Mouse (Mus musculus) forebrain, embryonic 11.5 days (tissue): ENCODE measurements around the gene Gramd4. TPM values are rescaled to one million over a fixed set of nuclear protein-coding genes. Genes with fewer than 3 reads are reported as not detected.

Source experiments
- ATAC-seq: fragments of 200-750 bp; cut with Nextera tagmentation; replicated peaks from 2 replicates; pipeline ENCODE4 v1.8.0; 2017; ENCODE audit warnings: moderate TSS enrichment; ENCODE audit not compliant: low FRiP score
- DNase-seq: peaks from one replicate; pipeline ENCODE4 v3.0.0-alpha.2; 2017; ENCODE audit warnings: low spot score
- H3K27ac ChIP-seq: fragments of 300-500 bp; sonication (generic); 2 replicates; pipeline ENCODE4 v1.5.1; 2014; ENCODE audit warnings: low read depth, low read length
- H3K27me3 ChIP-seq: fragments of 300-500 bp; sonication (generic); 2 replicates; pipeline ENCODE4 v1.6.1; 2014; ENCODE audit warnings: mild to moderate bottlenecking, low read length, mixed read lengths; ENCODE audit not compliant: control insufficient read depth, insufficient read depth
- H3K36me3 ChIP-seq: fragments of 300-500 bp; sonication (generic); 2 replicates; pipeline ENCODE4 v1.6.1; 2014; ENCODE audit warnings: mild to moderate bottlenecking, low read length, moderate library complexity, mixed read lengths; ENCODE audit not compliant: control insufficient read depth, insufficient read depth
- H3K4me1 ChIP-seq: fragments of 300-500 bp; sonication (generic); replicated peaks from 2 replicates; pipeline ENCODE4 v1.6.1; 2014; ENCODE audit warnings: low read length, mixed read lengths; ENCODE audit not compliant: control insufficient read depth, insufficient read depth
- H3K4me2 ChIP-seq: fragments of 300-500 bp; sonication (generic); 2 replicates; pipeline ENCODE4 v1.6.1; 2014; ENCODE audit warnings: low read depth, mild to moderate bottlenecking, low read length, moderate library complexity, mixed read lengths; ENCODE audit not compliant: severe bottlenecking
- H3K4me3 ChIP-seq: fragments of 300-500 bp; sonication (generic); 2 replicates; pipeline ENCODE4 v1.5.1; 2014; ENCODE audit warnings: low read depth, low read length
- H3K9ac ChIP-seq: fragments of 300-500 bp; sonication (generic); 2 replicates; pipeline ENCODE4 v1.6.1; 2014; ENCODE audit warnings: low read length
- H3K9me3 ChIP-seq: fragments of 300-500 bp; sonication (generic); 2 replicates; pipeline ENCODE4 v1.6.1; 2016; ENCODE audit warnings: low read length, mixed read lengths; ENCODE audit not compliant: control insufficient read depth
- WGBS: fragments of 180-500 bp; shearing (Covaris S2); extraction: QIAGEN DNeasy Blood & Tissue Kit; methylation state at CpG from one replicate; pipeline ENCODE4 v1.1.7; 2014; 5-methylcytosine and 5-hydroxymethylcytosine counted together
- polyA plus RNA-seq: library from polyadenylated mRNA; unstranded; fragments of >200 nt; fragmentation: Nextera tagmentation; extraction: Ambion mirVana; gene quantifications from 2 replicates; pipeline ENCODE4 v1.2.1, GENCODE M21; 2014

Gene Gramd4
- polyA plus RNA-seq, 1 experiment from 2014 or later: 15.5 TPM

- 91% methylated on average over 7 of the region's 7 CpGs for WGBS
- no peak overlapping the region for H3K9ac ChIP-seq
- no peaks in the 10 kb centered on the region for H3K9me3 ChIP-seq
- H3K36me3 ChIP-seq: no peaks in the 10 kb centered on the region
- DNase-seq: no peak
- no peak overlapping the region for H3K4me2 ChIP-seq
- peaks cover 16% of the 10 kb centered on the region; the same call in 1 of the 2 replicates for H3K4me1 ChIP-seq
- H3K4me3 ChIP-seq: no peak overlapping the region
- ATAC-seq: no peak
- no peak overlapping the region for H3K27ac ChIP-seq
- no peaks in the 10 kb centered on the region; the same call in 1 of the 2 replicates for H3K27me3 ChIP-seq
These were observed 3.7 kb downstream of the Gramd4 start for GRCm38 (mm10) chr15:86061221-86061620.

- Histone ChIP-seq H3K9ac (no peak overlapping the region), H3K4me2 (no peak overlapping the region), H3K4me1 (peaks cover 16% of the 10 kb centered on the region; the same call in 1 of the 2 replicates), H3K27me3 (no peaks in the 10 kb centered on the region), H3K9me3 (no peaks in the 10 kb centered on the region), H3K4me3 (no peak overlapping the region), H3K27ac (no peak overlapping the region), H3K36me3 (no peaks in the 10 kb centered on the region)
- no peak for ATAC-seq
- no peak for DNase-seq
- 74% methylated on average over 6 of the region's 6 CpGs for WGBS
These were observed 4.5 kb downstream of the Gramd4 start for GRCm38 (mm10) chr15:86061848-86062481.

- DNase-seq (no peak), ATAC-seq (no peak)
- Histone ChIP-seq H3K9ac (no peak overlapping the region), H3K4me3 (no peak overlapping the region), H3K27me3 (no peaks in the 10 kb centered on the region), H3K4me2 (no peak overlapping the region), H3K27ac (no peak overlapping the region), H3K9me3 (no peaks in the 10 kb centered on the region), H3K36me3 (no peaks in the 10 kb centered on the region), H3K4me1 (0 out of 2 replicates have a peak, but pooled peaks cover 9% of the 10 kb centered on the region)
- 92% methylated on average over 8 of the region's 8 CpGs for WGBS
These were observed 6.8 kb downstream of the Gramd4 start for GRCm38 (mm10) chr15:86064191-86064849.

- no peak overlapping the region for H3K9ac ChIP-seq
- H3K4me2 ChIP-seq: no peak overlapping the region
- no peak overlapping the region for H3K4me3 ChIP-seq
- H3K36me3 ChIP-seq: no peaks in the 10 kb centered on the region
- ATAC-seq: no peak
- WGBS: 90% methylated on average over 3 of the region's 3 CpGs
- no peaks in the 10 kb centered on the region for H3K27me3 ChIP-seq
- H3K27ac ChIP-seq: no peak overlapping the region
- no peaks in the 10 kb centered on the region for H3K9me3 ChIP-seq
- no peak for DNase-seq
- H3K4me1 ChIP-seq: peaks cover 6% of the 10 kb centered on the region; the same call in 1 of the 2 replicates
These were observed 7.3 kb downstream of the Gramd4 start for GRCm38 (mm10) chr15:86064850-86065229.

- Histone ChIP-seq H3K9me3 (no peaks in the 10 kb centered on the region), H3K9ac (no peak overlapping the region), H3K27me3 (no peaks in the 10 kb centered on the region), H3K4me3 (no peak overlapping the region), H3K4me2 (no peak overlapping the region), H3K27ac (no peak overlapping the region), H3K4me1 (peaks cover 6% of the 10 kb centered on the region; the same call in 1 of the 2 replicates), H3K36me3 (no peaks in the 10 kb centered on the region)
- WGBS: 89% methylated on average over 4 of the region's 4 CpGs
- no peak for ATAC-seq
- no peak for DNase-seq
These were observed 7.9 kb downstream of the Gramd4 start for GRCm38 (mm10) chr15:86065367-86065766.

GRCm38 (mm10) chr15:86066836-86067580 is 9.5 kb downstream of the Gramd4 start:
- H3K9me3 ChIP-seq: no peaks in the 10 kb centered on the region
- H3K4me2 ChIP-seq: no peak overlapping the region
- H3K27me3 ChIP-seq: no peaks in the 10 kb centered on the region
- no peak overlapping the region for H3K4me3 ChIP-seq
- no peak overlapping the region for H3K27ac ChIP-seq
- no peak for DNase-seq
- H3K36me3 ChIP-seq: no peaks in the 10 kb centered on the region
- no peak for ATAC-seq
- WGBS: 87% methylated on average over 14 of the region's 14 CpGs
- H3K4me1 ChIP-seq: peaks cover 3% of the 10 kb centered on the region; the same call in 1 of the 2 replicates
- H3K9ac ChIP-seq: no peak overlapping the region

- no peak for DNase-seq
- WGBS: 74% methylated on average over 6 of the region's 6 CpGs
- H3K4me1 ChIP-seq: peaks cover 3% of the 10 kb centered on the region; the same call in 1 of the 2 replicates
These were observed 10.1 kb downstream of the Gramd4 start for GRCm38 (mm10) chr15:86067581-86067910.

GRCm38 (mm10) chr15:86067941-86068495 is 10.5 kb downstream of the Gramd4 start:
- Histone ChIP-seq H3K4me3 (no peak overlapping the region), H3K27ac (no peak overlapping the region), H3K9me3 (no peaks in the 10 kb centered on the region), H3K9ac (no peak overlapping the region), H3K27me3 (no peaks in the 10 kb centered on the region), H3K36me3 (no peaks in the 10 kb centered on the region), H3K4me2 (no peak overlapping the region), H3K4me1 (peaks cover 3% of the 10 kb centered on the region; the same call in 1 of the 2 replicates)
- no peak for ATAC-seq
- 95% methylated on average over 4 of the region's 4 CpGs for WGBS
- no peak for DNase-seq

More at GRCm38 (mm10) chr15:86067581-86067910, 10.1 kb downstream of the Gramd4 start:
- H3K4me2 ChIP-seq: no peak overlapping the region
- H3K27ac ChIP-seq: no peak overlapping the region
- H3K27me3 ChIP-seq: no peaks in the 10 kb centered on the region
- H3K36me3 ChIP-seq: no peaks in the 10 kb centered on the region
- no peak for ATAC-seq
- H3K4me3 ChIP-seq: no peak overlapping the region
- no peak overlapping the region for H3K9ac ChIP-seq
- no peaks in the 10 kb centered on the region for H3K9me3 ChIP-seq
